Mouse (Mus musculus): ENCODE data around the gene Btbd1.
A peak's percentile ranks its signal among the peaks of the same experiment; 100 is the strongest.
"Not testable (repeated sequence)": the region's sequence is repeated elsewhere in the genome, so short reads cannot be mapped to it uniquely, and the experiment has no call there.

Btbd1 gene

GRCm38 (mm10) chr7:81849633-81850032 lies 20.4 kb upstream of the Btbd1 start:
- DNase-seq (ENCODE audit: low spot score): no peak

GRCm38 (mm10) chr7:81849214-81849613 lies 20.0 kb upstream of the Btbd1 start:
- no peak for DNase-seq (ENCODE audit: low spot score)

- DNase-seq (ENCODE audit: low spot score): no peak
Observed at GRCm38 (mm10) chr7:81847777-81848176, 18.5 kb upstream of the Btbd1 start.

GRCm38 (mm10) chr7:81847010-81847409 lies 17.8 kb upstream of the Btbd1 start:
- no peak for DNase-seq (ENCODE audit: low spot score)

DNA sequence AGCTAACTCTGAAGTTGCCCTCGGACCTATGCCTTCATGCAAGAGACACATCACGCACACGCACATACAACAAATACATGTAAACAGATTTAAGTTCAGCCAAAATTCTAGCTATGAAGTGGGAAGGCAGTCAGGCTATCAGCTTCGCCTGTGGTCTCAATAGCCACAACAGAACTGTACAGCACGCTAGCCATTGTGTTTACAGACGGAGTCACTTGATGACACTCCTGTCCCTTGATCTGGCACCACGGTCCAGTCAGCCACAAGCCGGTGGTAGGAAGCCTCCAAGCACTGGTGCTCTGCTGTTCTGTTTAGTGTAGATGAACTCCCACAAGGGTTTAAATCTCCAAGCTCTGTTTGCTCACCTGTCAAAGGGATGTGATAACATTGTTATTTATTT lies 16.8 kb upstream of the Btbd1 start:
- DNase-seq (ENCODE audit: low spot score): no peak

DNA sequence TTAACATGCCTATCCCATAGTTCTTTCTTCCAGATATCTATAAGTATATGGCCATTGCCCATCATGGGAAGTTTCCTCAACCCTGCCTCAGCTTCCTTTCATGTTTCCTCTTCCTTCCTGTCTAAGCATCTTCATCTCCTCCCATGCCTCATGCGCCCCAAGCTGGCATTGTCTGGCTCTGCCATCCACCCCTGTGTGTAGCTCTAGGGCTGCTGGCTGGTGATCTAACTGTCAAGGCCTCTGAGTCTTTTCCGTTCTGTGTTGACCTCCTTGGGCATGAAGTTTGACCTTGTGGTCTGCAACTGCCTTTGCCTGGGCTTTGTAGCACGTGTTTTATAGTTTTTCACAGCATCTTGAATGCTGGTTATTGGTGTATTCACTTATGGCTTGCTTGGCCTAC lies 16.1 kb upstream of the Btbd1 start:
- DNase-seq (ENCODE audit: low spot score): no peak

- DNase-seq (ENCODE audit: low spot score): no peak
Observed at GRCm38 (mm10) chr7:81844801-81845200, 15.6 kb upstream of the Btbd1 start.

DNA sequence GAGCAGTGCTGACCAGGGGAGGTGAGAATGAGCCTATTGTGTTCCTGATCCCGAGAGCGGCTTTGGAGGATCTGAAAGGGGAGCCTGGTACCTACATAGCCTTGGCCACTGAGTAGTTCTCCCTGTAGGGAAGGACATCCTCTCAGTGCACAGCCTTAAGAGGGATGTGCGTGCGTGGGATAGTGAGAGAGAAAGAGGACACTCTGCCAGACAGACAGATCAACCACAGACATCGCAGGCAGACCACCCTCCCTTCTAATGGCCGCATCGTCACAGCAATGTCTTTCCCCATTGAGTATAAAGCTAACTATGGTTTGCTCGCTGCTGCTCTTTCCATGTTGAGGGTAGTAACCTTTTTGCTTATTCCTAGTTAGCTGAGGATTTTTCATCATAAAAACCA lies 14.7 kb upstream of the Btbd1 start:
- DNase-seq (ENCODE audit: low spot score): no peak

DNA sequence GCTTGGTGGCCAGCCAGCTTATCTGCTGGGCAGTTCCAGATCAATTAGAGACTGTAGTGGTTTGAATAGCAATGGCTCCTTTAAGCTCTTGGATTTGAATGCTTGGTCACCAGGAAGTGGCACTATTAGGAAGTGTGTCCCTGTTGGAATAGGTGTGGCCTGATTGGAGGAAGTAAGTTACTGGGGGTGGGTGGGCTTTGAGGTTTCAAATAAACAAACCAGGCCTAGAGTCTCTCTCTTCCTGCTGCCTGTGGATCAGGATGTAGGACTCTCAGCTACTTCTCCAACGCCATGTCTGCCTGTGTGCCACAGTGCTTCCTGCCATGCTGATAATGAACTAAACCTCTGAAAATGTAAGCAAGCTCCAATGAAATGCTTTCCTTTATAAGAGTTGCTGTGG lies 13.8 kb upstream of the Btbd1 start:
- DNase-seq (ENCODE audit: low spot score): no peak

DNA sequence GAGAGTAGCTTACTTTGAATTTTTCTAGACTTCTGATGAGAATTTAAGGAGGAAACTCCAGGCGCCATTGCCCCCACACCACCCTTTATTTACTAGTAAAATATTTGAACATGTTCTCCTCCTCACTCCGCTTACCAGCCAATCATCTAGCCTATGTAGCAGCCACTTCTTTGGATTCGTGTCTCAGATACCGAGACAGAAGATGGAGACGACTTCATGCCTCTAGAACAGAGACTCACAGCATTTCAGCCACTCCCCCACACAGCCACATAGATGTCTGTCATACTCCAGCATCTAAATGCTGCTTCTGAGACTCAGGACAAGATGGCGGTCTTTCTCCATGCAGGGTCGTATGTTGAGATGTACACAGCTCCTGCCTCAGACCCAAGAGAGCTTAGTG lies 12.9 kb upstream of the Btbd1 start:
- no peak for DNase-seq (ENCODE audit: low spot score)

- no peak for DNase-seq (ENCODE audit: low spot score)
Observed at GRCm38 (mm10) chr7:81841439-81841838, 12.2 kb upstream of the Btbd1 start.

DNA sequence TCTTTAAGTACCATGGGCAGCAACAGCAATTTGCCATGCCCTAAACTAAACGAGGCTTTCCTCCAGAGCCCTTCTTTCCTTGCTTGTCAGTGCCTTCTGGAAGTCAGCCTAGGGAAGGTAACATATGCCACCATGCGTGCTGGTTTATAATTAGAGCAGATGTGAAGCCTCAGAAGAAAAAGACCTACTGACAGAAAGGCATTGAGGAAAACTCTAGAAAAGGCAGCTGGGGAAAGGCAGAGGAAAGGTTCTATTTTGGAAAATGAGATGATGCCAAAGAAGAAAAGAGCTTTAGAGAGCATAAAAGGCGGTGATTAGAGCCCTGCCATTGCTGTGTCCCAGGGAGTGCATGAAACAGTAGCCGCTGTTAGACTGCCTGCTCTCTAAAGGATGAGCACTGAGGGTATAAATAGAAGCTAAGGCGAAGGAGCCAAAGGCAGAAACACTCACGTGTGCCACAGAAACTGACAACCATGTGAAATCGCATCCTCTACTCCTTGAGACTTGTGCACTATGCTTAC lies 11.5 kb upstream of the Btbd1 start:
- DNase-seq (ENCODE audit: low spot score): no peak

DNA sequence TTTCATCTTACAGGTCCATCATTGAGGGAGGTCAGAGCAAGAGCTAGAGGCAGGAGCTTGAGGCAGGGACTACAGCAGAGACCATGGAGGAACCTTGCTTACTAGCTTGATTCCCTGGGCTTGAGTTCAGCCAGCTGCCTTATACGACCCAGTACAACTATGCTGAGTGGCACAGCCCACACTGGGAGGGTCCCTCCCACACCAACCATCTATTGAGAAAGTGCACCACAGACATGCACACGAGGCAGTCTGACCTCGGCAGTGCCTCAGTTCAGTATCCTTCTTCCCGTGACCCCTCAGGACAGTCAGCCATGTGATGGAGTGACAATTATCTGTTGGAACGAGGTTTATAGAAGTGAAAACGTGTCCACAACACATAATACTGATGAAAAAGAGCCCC lies 10.5 kb upstream of the Btbd1 start:
- DNase-seq (ENCODE audit: low spot score): no peak

DNA sequence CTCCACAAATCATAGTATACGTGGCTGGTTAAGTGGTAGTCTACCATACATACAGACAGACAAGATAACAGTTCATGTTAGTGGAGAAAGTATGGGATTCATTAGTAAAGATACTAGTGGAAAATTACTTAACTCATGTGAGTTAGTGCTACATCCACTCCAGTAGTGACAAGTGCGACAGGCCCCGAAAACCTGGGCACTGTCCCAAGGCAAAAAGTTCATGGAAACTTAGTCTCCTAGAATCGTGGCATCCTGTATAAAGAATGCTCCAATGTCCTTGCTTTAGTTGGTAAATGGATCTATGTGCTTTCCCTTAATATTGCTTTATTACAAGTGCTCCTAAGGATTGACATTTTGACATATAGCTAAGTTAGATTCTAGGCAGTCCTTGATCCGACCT lies 8.5 kb upstream of the Btbd1 start:
- not testable (repeated sequence) for DNase-seq (ENCODE audit: low spot score)

- no peak for DNase-seq (ENCODE audit: low spot score)
Observed at GRCm38 (mm10) chr7:81835430-81835829, 6.2 kb upstream of the Btbd1 start.

DNA sequence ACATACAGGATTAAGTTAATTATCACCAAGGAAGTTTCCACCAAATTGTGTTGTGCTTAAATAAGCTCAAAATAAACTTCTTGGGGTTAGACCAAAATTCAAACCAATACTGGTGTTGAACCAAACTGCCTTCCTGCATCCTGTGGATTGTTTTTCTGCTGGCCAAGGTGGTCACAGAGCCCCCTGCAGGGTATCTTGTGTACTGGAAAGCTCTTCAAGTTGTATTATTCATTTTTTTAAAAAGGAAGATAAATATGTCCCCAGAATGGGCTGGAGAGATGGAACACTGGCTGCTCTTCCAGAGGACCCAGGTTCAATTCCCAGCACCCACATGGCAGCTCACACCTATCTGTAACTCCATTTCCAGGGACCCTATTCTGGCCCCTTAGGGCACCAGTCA lies 5.6 kb upstream of the Btbd1 start:
- DNase-seq (ENCODE audit: low spot score): no peak

DNA sequence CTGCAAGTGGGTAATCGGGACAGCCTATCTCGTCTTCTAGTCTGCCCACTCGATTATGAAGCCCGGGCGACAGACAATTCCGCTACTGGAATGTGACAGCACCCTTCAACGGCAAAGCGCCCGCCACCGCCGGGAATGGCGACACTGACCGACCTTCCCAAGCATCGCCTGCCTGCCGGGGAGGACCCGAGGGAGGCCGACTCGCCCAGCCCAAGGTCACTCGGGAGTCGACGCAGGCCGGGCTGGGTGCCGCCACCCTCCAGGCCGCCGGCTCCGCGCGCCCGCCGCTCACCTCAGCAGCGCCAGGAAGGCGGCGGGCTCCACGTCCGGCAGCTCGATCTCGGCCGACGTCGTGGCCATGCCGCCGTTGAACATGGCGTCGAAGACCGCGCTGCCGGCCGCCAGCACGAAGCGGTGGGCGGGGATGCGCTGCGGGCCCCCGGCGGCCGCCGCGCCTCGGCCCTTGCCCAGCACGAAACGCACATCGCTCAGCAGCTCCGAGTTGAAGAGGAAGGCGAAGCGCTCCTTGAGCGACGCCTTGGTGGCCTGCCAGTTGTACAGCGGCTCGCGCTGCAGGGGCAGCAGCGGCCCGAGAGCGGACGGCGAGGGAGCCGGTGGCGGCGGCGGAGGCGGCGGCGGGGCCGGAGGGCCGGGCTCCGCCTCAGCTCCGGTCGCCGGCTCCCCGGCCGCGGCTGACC lies 401 bp downstream of the Btbd1 start:
- peak; percentile 65 for DNase-seq (ENCODE audit: low spot score)

DNA sequence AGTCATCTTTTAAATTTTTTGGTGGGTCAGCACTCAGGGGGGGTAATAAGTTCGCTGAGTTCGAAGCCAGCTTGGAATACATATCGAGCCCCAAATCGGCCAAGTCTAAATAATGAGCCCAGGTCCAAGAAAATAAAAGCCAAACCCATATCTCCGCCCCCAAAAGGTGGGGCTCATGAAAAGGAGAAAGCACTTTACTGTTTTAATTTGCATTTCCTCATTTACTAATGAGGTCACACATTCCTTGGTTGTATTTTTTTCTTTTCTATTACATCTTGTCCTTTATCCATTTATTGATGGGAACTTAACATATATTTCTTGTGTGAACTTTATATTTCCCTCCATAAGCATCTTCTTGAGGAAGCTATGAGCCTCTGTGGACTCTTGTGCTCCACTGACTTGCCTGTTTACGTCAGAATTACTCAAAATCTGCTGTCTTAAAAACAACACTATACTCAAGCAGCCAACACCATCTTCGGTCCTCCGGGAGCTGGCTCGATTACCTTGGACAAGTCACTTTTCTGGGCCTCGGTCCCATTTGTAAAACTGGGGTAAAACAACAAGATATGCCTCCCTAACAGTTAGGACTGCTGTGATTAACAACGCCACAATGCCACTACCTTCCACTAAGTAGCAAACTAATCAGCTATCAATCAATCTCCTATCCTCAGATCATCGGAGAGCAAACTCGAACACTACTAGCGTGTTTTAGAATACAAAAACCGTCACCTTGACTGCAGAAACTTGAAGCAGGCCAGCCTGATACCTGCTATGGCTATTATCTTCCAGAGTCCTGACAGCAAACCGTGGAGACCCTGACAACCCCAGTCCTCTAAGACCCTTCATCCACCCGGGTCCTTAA lies 1.2 kb downstream of the Btbd1 start:
- no peak for DNase-seq (ENCODE audit: low spot score)

GRCm38 (mm10) chr7:81825381-81825780 lies 3.9 kb downstream of the Btbd1 start:
- no peak for DNase-seq (ENCODE audit: low spot score)

DNA sequence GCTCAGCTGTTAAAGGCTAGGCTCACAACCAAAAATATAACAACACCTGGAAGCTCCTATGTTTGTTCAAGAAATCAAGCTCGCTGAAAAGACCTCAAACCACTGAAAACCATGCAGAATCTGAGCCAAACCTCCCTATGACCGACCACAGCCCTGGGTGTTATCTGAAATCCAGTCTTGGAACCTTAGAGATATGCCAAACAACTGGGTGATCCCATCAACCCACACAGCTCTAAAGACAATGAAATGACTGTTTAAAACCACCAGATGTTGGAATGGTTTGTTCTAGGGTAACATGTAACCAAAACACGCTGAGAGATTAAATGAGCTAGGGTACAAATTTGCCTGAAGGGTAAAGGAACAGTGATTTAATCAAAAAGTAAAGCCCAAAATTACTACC lies 4.3 kb downstream of the Btbd1 start:
- DNase-seq (ENCODE audit: low spot score): no peak

DNA sequence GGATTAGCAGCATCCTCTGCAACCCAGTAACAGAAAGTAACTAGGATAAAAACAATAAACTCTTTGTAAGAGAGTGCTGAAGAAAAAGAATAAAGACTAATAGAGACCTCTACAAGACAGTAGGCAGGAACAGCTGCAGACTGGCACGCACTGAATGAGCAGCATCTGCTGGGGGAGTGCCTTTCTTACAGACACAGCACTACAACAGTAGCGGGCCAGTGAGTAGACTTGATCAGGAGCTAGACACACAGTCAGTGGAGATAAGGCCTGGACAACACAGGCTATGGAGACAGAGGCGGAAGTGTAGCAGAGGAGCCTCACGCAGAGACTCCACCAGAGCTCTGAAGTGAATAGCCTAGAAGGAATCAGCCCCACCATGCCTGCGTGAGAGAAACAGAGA lies 23.2 kb downstream of the Btbd1 start:
- DNase-seq (ENCODE audit: low spot score): no peak

DNA sequence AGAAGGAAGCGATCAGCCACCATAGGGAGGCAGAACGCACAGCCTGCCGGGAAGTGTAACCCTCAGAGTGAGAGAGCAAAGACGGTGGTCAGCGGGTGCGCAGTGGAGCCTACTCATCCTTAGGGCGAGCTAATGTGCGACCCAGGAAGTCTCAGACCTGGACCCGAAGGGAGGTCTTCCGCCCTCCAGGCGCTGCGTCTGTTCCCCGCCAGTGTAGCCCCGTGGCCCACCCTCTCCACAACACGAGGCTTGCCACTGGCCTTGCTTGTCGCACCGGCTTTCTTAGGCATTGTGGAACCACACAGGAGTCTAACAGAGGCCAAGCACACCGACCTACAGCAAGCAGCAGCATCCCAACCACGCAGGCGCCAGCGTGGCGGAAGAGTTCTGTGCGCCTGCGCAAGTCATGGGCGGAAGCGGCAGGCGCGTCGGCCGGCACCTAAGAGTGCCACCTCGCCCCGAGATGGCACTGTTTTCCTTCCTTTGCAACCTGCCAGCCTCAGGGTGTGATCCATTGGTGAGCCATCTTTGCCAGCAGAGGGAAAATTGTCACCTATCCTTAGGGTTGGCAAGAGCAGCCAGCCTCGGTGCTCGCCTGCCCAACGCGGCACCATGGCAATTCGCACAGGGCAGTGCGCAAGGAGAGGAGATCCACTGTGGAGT lies 40.0 kb downstream of the Btbd1 start, which contains the start of gene 3110040N11Rik:
TSS of gene 3110040N11Rik (minus strand) at position 384 of the 663 bp plus-strand sequence.
- DNase-seq (ENCODE audit: low spot score): peak; percentile 90

GRCm38 (mm10) chr7:81788536-81788935 lies 40.7 kb downstream of the Btbd1 start:
- DNase-seq (ENCODE audit: low spot score): peak; percentile 18

Data from yolk sac, embryonic 10.5 days (tissue).